Mouse (Mus musculus) midbrain, embryonic 15.5 days (tissue): ENCODE data around the gene Aes. TPM values are rescaled to one million over a fixed set of nuclear protein-coding genes. Genes with fewer than 3 reads are reported as not detected.

Experiments
- ATAC-seq: fragments of 200-750 bp; cut with Nextera tagmentation; replicated peaks from 2 replicates; pipeline ENCODE4 v1.8.0; 2017; ENCODE audit warnings: moderate TSS enrichment
- H3K27ac ChIP-seq: fragments of 300-500 bp; sonication (generic); 2 replicates; pipeline ENCODE4 v1.5.1; 2015; ENCODE audit warnings: mild to moderate bottlenecking, inconsistent platforms
- H3K27me3 ChIP-seq: fragments of 300-500 bp; sonication (generic); replicated peaks from 2 replicates; pipeline ENCODE4 v1.6.1; 2015; ENCODE audit warnings: inconsistent platforms
- H3K36me3 ChIP-seq: fragments of 300-500 bp; sonication (generic); replicated peaks from 2 replicates; pipeline ENCODE4 v1.6.1; 2015; ENCODE audit warnings: inconsistent platforms
- H3K4me1 ChIP-seq: fragments of 300-500 bp; sonication (generic); 2 replicates; pipeline ENCODE4 v1.6.1; 2015; ENCODE audit warnings: inconsistent platforms
- H3K4me2 ChIP-seq: fragments of 300-500 bp; sonication (generic); 2 replicates; pipeline ENCODE4 v1.6.1; 2015; ENCODE audit warnings: inconsistent platforms, mild to moderate bottlenecking, moderate library complexity
- H3K4me3 ChIP-seq: fragments of 300-500 bp; sonication (generic); 2 replicates; pipeline ENCODE4 v1.5.1; 2015; ENCODE audit warnings: mild to moderate bottlenecking, inconsistent platforms
- H3K9ac ChIP-seq: fragments of 300-500 bp; sonication (generic); 2 replicates; pipeline ENCODE4 v1.6.1; 2015; ENCODE audit warnings: mild to moderate bottlenecking, inconsistent platforms
- H3K9me3 ChIP-seq: fragments of 300-500 bp; sonication (generic); 2 replicates; pipeline ENCODE4 v1.6.1; 2016; ENCODE audit warnings: inconsistent platforms
- WGBS: fragments of 180-500 bp; shearing (Covaris S2); methylation state at CpG from one replicate; pipeline ENCODE4 v1.1.7; 2015; ENCODE audit warnings: mixed read lengths; 5-methylcytosine and 5-hydroxymethylcytosine counted together
- polyA plus RNA-seq: library from polyadenylated mRNA; unstranded; fragments of >200 nt; fragmentation: Nextera tagmentation; extraction: Ambion mirVana; gene quantifications from 2 replicates; pipeline ENCODE4 v1.2.1, GENCODE M21; 2015

Gene Aes
- polyA plus RNA-seq, 1 experiment from 2014 or later, result 802 TPM

DNA sequence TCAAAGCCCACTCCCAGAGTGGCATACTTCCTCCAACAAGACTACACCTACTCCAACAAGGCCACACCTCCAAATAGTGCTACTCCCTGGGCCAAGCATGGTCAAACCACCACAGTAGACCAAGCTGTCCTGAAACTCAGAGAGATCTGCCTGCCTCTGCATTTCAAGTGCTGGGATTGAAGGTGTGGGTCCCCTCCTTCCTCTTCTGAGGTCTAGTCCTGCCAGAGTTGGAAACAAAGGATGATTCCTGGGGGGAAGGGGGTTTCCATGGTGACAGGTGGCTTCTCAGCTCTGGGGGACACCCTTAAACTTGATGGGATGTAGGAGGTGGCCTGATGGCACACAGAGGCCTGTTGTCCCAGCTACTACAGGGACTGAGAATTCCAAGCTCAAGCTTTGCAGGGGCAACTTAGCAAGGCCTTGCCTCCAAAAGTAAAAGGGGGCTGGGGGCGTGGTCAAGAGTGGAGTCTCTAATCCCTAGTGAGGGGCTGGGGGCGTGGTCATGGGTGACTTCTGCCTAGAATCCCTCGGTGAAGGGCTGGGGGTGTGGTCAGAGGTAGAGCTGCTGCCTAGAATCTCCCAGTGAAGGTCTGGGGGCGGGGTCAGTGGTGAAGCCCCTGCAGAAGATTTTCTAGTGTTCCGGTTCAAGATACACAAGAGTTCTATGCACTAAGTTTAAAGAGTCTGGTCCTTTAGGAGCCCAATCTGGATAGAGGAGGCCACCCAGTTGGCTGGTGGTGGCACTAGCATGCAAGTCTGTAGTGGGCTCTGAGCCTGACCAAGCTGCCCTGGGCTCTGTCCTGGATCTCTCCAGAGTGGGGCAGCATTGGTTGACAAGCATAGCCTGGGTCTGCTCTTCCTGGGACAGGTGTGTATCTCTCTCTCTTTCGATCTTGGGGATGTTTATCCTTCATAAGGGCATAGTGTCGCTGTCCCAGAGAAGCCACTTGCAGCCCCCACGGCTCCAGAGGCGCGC lies 15.1 kb downstream of the Aes start, which contains the start of gene Tle2:
Gene Tle2 (plus strand): TSS at position 481 of the 976 bp plus-strand sequence.
- Histone ChIP-seq H3K4me1 (peaks cover 50% of the 10 kb centered on the region), H3K4me2 (peak within 1 kb of the TSS; percentile 84), H3K9ac (peak within 1 kb of the TSS; percentile 76), H3K27ac (peak within 1 kb of the TSS; percentile 46; the same call in 1 of the 2 replicates), H3K27me3 (peaks cover 58% of the 10 kb centered on the region), H3K9me3 (no peaks in the 10 kb centered on the region), H3K36me3 (no peaks in the 10 kb centered on the region), H3K4me3 (peak within 1 kb of the TSS; percentile 58)
- no peak for ATAC-seq
- 18% methylated on average over 10 of the region's 10 CpGs for WGBS

DNA sequence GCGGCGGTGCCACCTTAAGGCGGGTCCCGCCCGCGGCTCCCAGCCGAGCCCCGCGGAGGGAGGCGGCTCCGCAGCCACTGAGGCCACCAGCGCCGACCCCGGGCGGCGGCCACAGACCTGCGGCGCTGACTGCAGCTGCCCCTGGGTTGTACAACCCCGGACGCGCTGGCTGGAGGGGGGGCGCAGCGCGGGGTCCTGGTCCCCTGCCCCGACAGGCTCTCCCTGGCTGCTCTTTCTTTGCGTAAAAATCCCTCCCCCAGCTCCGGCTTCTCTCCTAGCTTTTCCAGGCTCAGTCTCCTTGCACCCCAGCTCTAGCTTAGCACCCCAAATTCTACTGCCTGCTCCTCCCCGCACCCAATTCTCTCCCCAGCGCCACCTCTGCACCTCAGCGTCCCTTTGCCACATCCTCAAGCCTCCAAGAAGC lies 15.9 kb downstream of the Aes start:
- H3K9me3 ChIP-seq, result no peaks in the 10 kb centered on the region

DNA sequence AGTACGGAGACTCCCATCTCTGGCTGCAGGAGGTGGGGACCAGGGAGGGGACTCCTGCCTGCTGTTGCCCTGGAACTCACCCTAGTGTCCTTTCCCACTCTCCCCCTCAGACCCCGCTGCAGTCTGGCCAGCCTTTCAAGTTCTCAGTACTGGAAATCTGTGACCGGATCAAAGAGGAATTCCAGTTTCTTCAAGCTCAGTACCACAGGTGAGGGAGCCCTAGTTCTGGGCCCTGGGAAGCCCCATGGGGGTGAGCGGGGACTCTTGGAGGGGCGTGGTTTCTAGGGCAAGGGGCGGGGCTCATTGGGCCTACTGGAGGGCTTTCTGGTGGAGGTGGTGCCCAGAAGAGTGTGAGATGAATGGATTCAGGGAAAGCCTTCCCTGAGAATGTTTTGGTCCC lies 16.4 kb downstream of the Aes start:
- ATAC-seq, result no peak
- peak overlapping the region; percentile 84 for H3K4me2 ChIP-seq
- H3K4me3 ChIP-seq, result peak overlapping the region; percentile 58
- 1% methylated on average over 6 of the region's 6 CpGs for whole genome bisulfite sequencing
- no peaks in the 10 kb centered on the region for H3K36me3 ChIP-seq
- H3K4me1 ChIP-seq, result peaks cover 37% of the 10 kb centered on the region
- H3K27me3 ChIP-seq, result peaks cover 70% of the 10 kb centered on the region
- H3K9ac ChIP-seq, result peak overlapping the region; percentile 76
- H3K9me3 ChIP-seq, result no peaks in the 10 kb centered on the region
- no peak overlapping the region for H3K27ac ChIP-seq

More for the DNA sequence above, 15.9 kb downstream of the Aes start:
- Histone ChIP-seq H3K27ac (peak overlapping the region; percentile 46; the same call in 1 of the 2 replicates), H3K4me1 (peaks cover 42% of the 10 kb centered on the region), H3K27me3 (peaks cover 65% of the 10 kb centered on the region), H3K9ac (peak overlapping the region; percentile 76), H3K4me3 (peak overlapping the region; percentile 58), H3K36me3 (no peaks in the 10 kb centered on the region), H3K4me2 (peak overlapping the region; percentile 84)
- under 1% methylated on average over 30 of the region's 30 CpGs for WGBS
- no peak for ATAC-seq

- WGBS, result 61% methylated on average over 4 of the region's 4 CpGs
- H3K27me3 ChIP-seq, result peaks cover 70% of the 10 kb centered on the region
- H3K4me2 ChIP-seq, result no peak overlapping the region
Observed at GRCm38 (mm10) chr10:81579967-81580366, 20.7 kb downstream of the Aes start.

GRCm38 (mm10) chr10:81580441-81581070 lies 21.3 kb downstream of the Aes start:
- peaks cover 70% of the 10 kb centered on the region for H3K27me3 ChIP-seq

More at GRCm38 (mm10) chr10:81579967-81580366, 20.7 kb downstream of the Aes start:
- Histone ChIP-seq H3K9me3 (no peaks in the 10 kb centered on the region), H3K27ac (no peak overlapping the region), H3K4me3 (no peak overlapping the region), H3K36me3 (no peaks in the 10 kb centered on the region), H3K4me1 (peaks cover 19% of the 10 kb centered on the region), H3K9ac (no peak overlapping the region)
- ATAC-seq, result no peak

GRCm38 (mm10) chr10:81583347-81583746 lies 24.1 kb downstream of the Aes start:
- Histone ChIP-seq H3K4me2 (no peak overlapping the region), H3K9ac (no peak overlapping the region), H3K4me1 (0 out of 2 replicates have a peak, but pooled peaks cover 5% of the 10 kb centered on the region), H3K4me3 (no peak overlapping the region), H3K9me3 (no peaks in the 10 kb centered on the region; the same call in 1 of the 2 replicates), H3K27me3 (peaks cover 51% of the 10 kb centered on the region), H3K36me3 (0 out of 2 replicates have a peak, but pooled peaks cover 3% of the 10 kb centered on the region), H3K27ac (no peak overlapping the region)
- no peak for ATAC-seq
- 37% methylated on average over 6 of the region's 6 CpGs for WGBS

More at GRCm38 (mm10) chr10:81580441-81581070, 21.3 kb downstream of the Aes start:
- H3K4me1 ChIP-seq, result peaks cover 13% of the 10 kb centered on the region
- 67% methylated on average over 25 of the region's 25 CpGs for WGBS
- H3K9ac ChIP-seq, result no peak overlapping the region
- H3K27ac ChIP-seq, result no peak overlapping the region
- 0 out of 2 replicates have a peak, but pooled peaks cover 3% of the 10 kb centered on the region for H3K36me3 ChIP-seq
- no peak overlapping the region for H3K4me3 ChIP-seq
- H3K9me3 ChIP-seq, result no peaks in the 10 kb centered on the region; the same call in 1 of the 2 replicates
- ATAC-seq, result no peak
- no peak overlapping the region for H3K4me2 ChIP-seq

DNA sequence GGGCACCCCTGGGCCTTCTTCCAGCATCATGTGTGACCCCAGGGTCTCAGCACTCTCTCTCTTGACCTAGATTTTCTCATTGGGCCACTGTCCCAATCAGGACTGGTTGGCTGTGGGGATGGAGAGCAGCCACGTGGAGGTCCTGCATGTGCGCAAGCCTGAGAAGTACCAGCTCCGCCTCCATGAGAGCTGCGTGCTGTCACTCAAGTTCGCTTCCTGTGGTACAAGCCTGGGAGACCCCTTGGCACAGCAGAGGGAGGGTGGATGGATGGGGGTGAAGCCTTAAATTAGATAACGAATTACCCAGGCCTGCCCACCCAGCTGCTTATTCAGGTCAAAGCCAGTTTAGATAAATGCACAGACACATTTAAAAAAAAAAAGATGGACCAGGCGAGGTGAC lies 29.5 kb downstream of the Aes start:
- ATAC-seq, result no peak
- Histone ChIP-seq H3K27me3 (peaks cover 22% of the 10 kb centered on the region), H3K4me1 (no peaks in the 10 kb centered on the region), H3K27ac (no peak overlapping the region), H3K4me3 (no peak overlapping the region), H3K36me3 (0 out of 2 replicates have a peak, but pooled peaks cover 3% of the 10 kb centered on the region), H3K9ac (no peak overlapping the region), H3K9me3 (no peaks in the 10 kb centered on the region; the same call in 1 of the 2 replicates), H3K4me2 (no peak overlapping the region)
- 77% methylated on average over 7 of the region's 7 CpGs for WGBS

DNA sequence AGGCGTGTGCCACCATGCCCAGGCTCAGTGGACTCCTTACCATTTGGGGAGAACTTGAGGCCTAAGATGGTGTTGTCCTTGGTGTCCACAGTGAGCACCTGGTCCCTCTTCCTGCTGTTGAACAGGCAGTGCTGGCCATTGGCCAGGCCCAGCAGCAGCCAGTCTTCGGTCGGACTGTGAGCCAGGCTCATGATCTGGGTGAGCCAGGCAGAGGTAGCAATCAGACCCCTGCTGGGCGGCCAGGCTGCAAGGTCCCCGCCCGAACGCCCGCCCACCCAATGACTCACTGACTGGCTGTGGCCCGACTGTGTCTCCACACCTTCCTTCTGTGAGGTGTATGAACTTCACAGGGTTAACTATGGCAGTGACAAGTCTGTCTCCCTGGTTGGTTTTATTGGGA lies 32.6 kb downstream of the Aes start:
- Histone ChIP-seq H3K9me3 (no peaks in the 10 kb centered on the region), H3K27ac (no peak overlapping the region), H3K4me3 (no peak overlapping the region), H3K36me3 (no peaks in the 10 kb centered on the region), H3K4me1 (peaks cover 20% of the 10 kb centered on the region), H3K4me2 (no peak overlapping the region), H3K9ac (no peak overlapping the region), H3K27me3 (peaks cover 38% of the 10 kb centered on the region)
- 76% methylated on average over 9 of the region's 9 CpGs for WGBS
- no peak for ATAC-seq

DNA sequence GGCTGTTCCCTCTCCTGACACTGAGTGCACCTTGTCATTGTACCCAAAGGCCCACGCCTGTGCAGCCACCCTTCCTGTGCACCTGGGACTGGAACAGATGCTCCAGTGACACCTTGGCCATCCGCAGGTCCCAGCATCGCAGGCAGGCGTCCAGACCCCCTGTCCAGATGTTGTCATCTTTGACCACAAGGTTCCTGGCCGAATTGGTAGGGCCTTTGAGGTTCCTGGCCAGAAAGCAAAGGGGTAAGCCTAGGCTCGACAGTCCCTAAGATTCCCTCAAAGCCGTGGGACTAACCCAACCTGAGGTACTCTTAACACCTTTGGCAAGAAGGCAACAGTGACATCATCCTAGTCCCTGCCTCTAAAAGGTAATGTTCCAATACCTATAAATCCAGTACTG lies 33.3 kb downstream of the Aes start:
- 85% methylated on average over 7 of the region's 7 CpGs for WGBS
- no peaks in the 10 kb centered on the region for H3K9me3 ChIP-seq
- H3K4me1 ChIP-seq, result peaks cover 28% of the 10 kb centered on the region
- ATAC-seq, result no peak
- H3K4me2 ChIP-seq, result no peak overlapping the region
- no peak overlapping the region for H3K27ac ChIP-seq
- peaks cover 36% of the 10 kb centered on the region for H3K27me3 ChIP-seq
- no peaks in the 10 kb centered on the region for H3K36me3 ChIP-seq
- no peak overlapping the region for H3K9ac ChIP-seq
- H3K4me3 ChIP-seq, result no peak overlapping the region

GRCm38 (mm10) chr10:81593223-81593622 lies 33.9 kb downstream of the Aes start:
- H3K9me3 ChIP-seq, result no peaks in the 10 kb centered on the region
- H3K27ac ChIP-seq, result no peak overlapping the region
- H3K4me2 ChIP-seq, result no peak overlapping the region
- no peak overlapping the region for H3K9ac ChIP-seq
- peaks cover 34% of the 10 kb centered on the region for H3K4me1 ChIP-seq
- H3K4me3 ChIP-seq, result no peak overlapping the region
- ATAC-seq, result no peak
- H3K36me3 ChIP-seq, result no peaks in the 10 kb centered on the region
- 66% methylated on average over 4 of the region's 4 CpGs for WGBS
- H3K27me3 ChIP-seq, result peaks cover 33% of the 10 kb centered on the region

DNA sequence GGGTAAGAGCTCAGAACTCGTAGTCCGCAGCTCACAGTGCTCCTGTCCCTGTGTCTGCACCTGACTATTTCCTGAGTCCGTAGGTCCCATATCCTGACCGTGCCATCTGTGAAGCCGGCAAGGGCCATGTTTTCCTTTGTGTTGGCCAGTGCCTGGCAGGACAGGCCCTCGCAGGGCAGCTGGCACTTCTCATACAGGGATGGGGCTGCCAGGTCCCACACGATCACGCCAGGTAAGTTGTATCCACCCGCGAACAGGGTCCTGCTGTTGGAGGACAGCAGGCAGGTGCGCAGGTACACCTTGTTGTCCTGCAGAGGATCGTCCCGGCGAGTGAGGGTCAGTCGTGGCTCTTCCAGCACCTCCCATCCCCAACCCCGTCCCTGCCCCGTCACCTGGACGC lies 34.6 kb downstream of the Aes start:
- no peak for ATAC-seq
- peaks cover 36% of the 10 kb centered on the region for H3K27me3 ChIP-seq
- H3K36me3 ChIP-seq, result no peaks in the 10 kb centered on the region
- 79% methylated on average over 18 of the region's 18 CpGs for WGBS
- H3K4me2 ChIP-seq, result no peak overlapping the region
- H3K9me3 ChIP-seq, result no peaks in the 10 kb centered on the region
- H3K9ac ChIP-seq, result no peak overlapping the region
- no peak overlapping the region for H3K4me3 ChIP-seq
- H3K4me1 ChIP-seq, result peaks cover 35% of the 10 kb centered on the region
- no peak overlapping the region for H3K27ac ChIP-seq

DNA sequence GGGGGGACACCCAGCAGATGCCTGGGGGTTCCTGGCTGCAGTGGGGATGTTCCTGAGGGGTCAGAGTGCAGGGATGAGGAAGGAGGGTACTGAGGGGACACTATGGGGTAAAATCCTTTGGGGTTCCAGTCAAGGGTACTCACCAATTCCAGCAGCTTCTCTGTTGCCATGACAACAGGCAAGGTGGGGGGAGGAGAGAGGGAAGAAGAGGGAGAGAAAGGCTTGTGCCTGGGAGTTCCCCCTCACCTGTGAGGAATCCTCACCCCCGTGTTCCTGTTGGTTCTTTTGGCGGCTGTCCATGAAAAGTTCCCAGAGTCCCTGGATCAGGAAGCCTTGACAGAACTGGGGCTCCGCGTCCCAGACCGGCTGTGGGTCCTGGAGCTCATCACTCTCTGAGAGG lies 36.3 kb downstream of the Aes start:
- Histone ChIP-seq H3K9ac (no peak overlapping the region), H3K27me3 (peaks cover 51% of the 10 kb centered on the region), H3K4me1 (peaks cover 41% of the 10 kb centered on the region), H3K4me2 (no peak overlapping the region), H3K9me3 (no peaks in the 10 kb centered on the region), H3K4me3 (no peak overlapping the region), H3K27ac (no peak overlapping the region), H3K36me3 (no peaks in the 10 kb centered on the region)
- ATAC-seq, result no peak
- WGBS, result 39% methylated on average over 5 of the region's 5 CpGs
